9 mouse cellular contexts compared by ENCODE assay signal in genomic region chr13:16829589-16829988, GRCm38 (mm10).
A peak's percentile ranks its signal among the peaks of the same experiment; 100 is the strongest.
DNase-seq lines count a peak whose midpoint lies in the region; ATAC-seq and TF ChIP-seq lines count a peak whose summit lies in the region.
"Had no signal": no experiment of that assay in that cellular context is flagged by ENCODE, and none has a peak within 500 bp of the region (broad histone marks: within the 10 kb centered on the region; RNA-seq: fewer than 3 reads in every experiment).

No protein-coding gene starts in this region.

- TF ChIP-seq CTCF in liver, adult 2 months (IDR thresholded peaks at IDR 0.05; ENCODE audit: low read depth, low read length) = no peak

- no peaks in the 10 kb centered on the region for H3K36me3 ChIP-seq in heart, embryonic 12.5 days
- no peaks in the 10 kb centered on the region for H3K36me3 ChIP-seq in liver, adult 2 months (ENCODE audit: control insufficient read depth, insufficient read depth, low read length)
- H3K36me3 ChIP-seq in liver, embryonic 12.5 days = no peaks in the 10 kb centered on the region

- peak; percentile 36; the same call in 1 of the 2 replicates for ATAC-seq in heart, embryonic 12.5 days (ENCODE audit: insufficient number of reproducible peaks, low FRiP score)
- ATAC-seq in liver, embryonic 12.5 days = no peak

- H3K79me2 ChIP-seq in liver, adult 2 months (ENCODE audit: control insufficient read depth, insufficient read depth, low read length) = no peaks in the 10 kb centered on the region

- no peak overlapping the region for H3K4me2 ChIP-seq in heart, embryonic 12.5 days
- no peak overlapping the region for H3K4me2 ChIP-seq in liver, embryonic 12.5 days

- no peak overlapping the region for H3K4me3 ChIP-seq in heart, embryonic 12.5 days
- H3K4me3 ChIP-seq in liver, adult 2 months (ENCODE audit: insufficient read depth, low read depth, low read length) = no peak overlapping the region
- H3K4me3 ChIP-seq in liver, embryonic 12.5 days = no peak overlapping the region

- no peak for DNase-seq in heart, adult 8-10 months (ENCODE audit: low spot score)
- DNase-seq in liver, adult 2 months (ENCODE audit: extremely low read depth, low read depth, low spot score) = peak; percentile 10
- DNase-seq in WW6 (ENCODE audit: low read depth, low spot score) = peak; percentile 16
- DNase-seq in kidney, postnatal 10 days = peak; percentile 51
- no peak for DNase-seq in ovary, postnatal 10 days (ENCODE audit: low spot score)
- DNase-seq in urinary bladder, postnatal 14 days (ENCODE audit: low spot score) = no peak
- DNase-seq: thymus, postnatal 25 days had no signal

- H3K27ac ChIP-seq in heart, embryonic 12.5 days (ENCODE audit: poor library complexity, severe bottlenecking) = peak overlapping the region; percentile 16; the same call in 1 of the 2 replicates
- H3K27ac ChIP-seq in liver, adult 2 months (replicated peaks; ENCODE audit: insufficient read depth, low read depth, low read length) = no peak overlapping the region
- H3K27ac ChIP-seq in liver, embryonic 12.5 days = no peak overlapping the region

- no peaks in the 10 kb centered on the region for H3K27me3 ChIP-seq in heart, embryonic 12.5 days (replicated peaks)
- H3K27me3 ChIP-seq in liver, adult 2 months (ENCODE audit: control insufficient read depth, insufficient read depth, low read length) = no peaks in the 10 kb centered on the region
- no peaks in the 10 kb centered on the region for H3K27me3 ChIP-seq in liver, embryonic 12.5 days (replicated peaks)

- no peak overlapping the region for H3K9ac ChIP-seq in heart, embryonic 12.5 days
- H3K9ac ChIP-seq in liver, adult 2 months (ENCODE audit: low read depth, low read length) = no peak overlapping the region
- H3K9ac ChIP-seq in liver, embryonic 12.5 days = no peak overlapping the region

- WGBS in heart, embryonic 12.5 days = 37% methylated on average over 2 of the region's 2 CpGs
- WGBS in liver, adult 2 months = 47% methylated on average over 2 of the region's 2 CpGs
- WGBS in liver, embryonic 12.5 days (ENCODE audit: insufficient replicate concordance) = 64% methylated on average over 2 of the region's 2 CpGs

- TF ChIP-seq POLR2A in liver, adult 2 months (IDR thresholded peaks at IDR 0.05; ENCODE audit: extremely low read depth, insufficient read depth, low read length) = no peak

- H3K4me1 ChIP-seq in heart, embryonic 12.5 days (replicated peaks) = peaks cover 15% of the 10 kb centered on the region
- no peaks in the 10 kb centered on the region for H3K4me1 ChIP-seq in liver, adult 2 months (ENCODE audit: control insufficient read depth, insufficient read depth, low read length)
- H3K4me1 ChIP-seq in liver, embryonic 12.5 days = no peaks in the 10 kb centered on the region

- no peaks in the 10 kb centered on the region for H3K9me3 ChIP-seq in heart, embryonic 12.5 days (replicated peaks)
- no peaks in the 10 kb centered on the region for H3K9me3 ChIP-seq in liver, embryonic 12.5 days (replicated peaks)

Comparison
In these comparisons a context has a peak if more than half of its experiments do, and no peak if none do; other contexts are left out.
1. DNase-seq: peak in liver, adult 2 months (single experiment), WW6 (single experiment) and kidney, postnatal 10 days (single experiment); none in heart, adult 8-10 months (single experiment), ovary, postnatal 10 days (single experiment) and urinary bladder, postnatal 14 days (single experiment).